Mouse (Mus musculus) MEL (cell line): ENCODE measurements around the gene Nt5e. TPM values are rescaled to one million over a fixed set of nuclear protein-coding genes. Genes with fewer than 3 reads are reported as not detected.

Experiments used
- polyA plus RNA-seq, 2 experiments: library from polyadenylated mRNA; stranded (reverse) in 1 of 2; unstranded in 1 of 2; fragments of >175 nt in 1 of 2; fragments of >200 nt in 1 of 2; gene quantifications; 2 replicates each; pipeline versions ENCODE4 v1.2.1 to v1.2.4; 2012; ENCODE audit warnings: low replicate concordance in 2 of 2, low read depth in 1 of 2; ENCODE audit not compliant: insufficient read length in 2 of 2, insufficient read depth in 1 of 2, missing spikeins in 1 of 2
- total RNA-seq: library from RNA; depleted of rRNA; stranded (reverse); fragments of 300-350 nt; gene quantifications from 2 replicates; pipeline ENCODE4 v1.2.3, GENCODE M21; 2012; rRNA removed

The Nt5e gene
- total and polyA plus RNA-seq, 3 experiments = 0.12 to 0.19 TPM; not detected in 1

Other genes with a start within 250 kb of the Nt5e start
- 11.1 and 12.7 TPM in 2 replicates for gene Snx14, start 111.8 kb downstream of the Nt5e start, total RNA-seq
- 10 to 100 TPM; 16.9 to 83.1 TPM for gene Snx14, start 111.8 kb downstream of the Nt5e start, polyA plus RNA-seq
- 0.46 TPM in 1 of 2 replicates, not detected in the other for gene Gm20537, start 129.4 kb downstream of the Nt5e start, total RNA-seq
- gene Gm20537, start 129.4 kb downstream of the Nt5e start, polyA plus RNA-seq = 10 to 100 TPM in 1 of 2 experiments, not detected in 1; 18.2 TPM
- 153 and 156 TPM in 2 replicates for gene Syncrip, start 155.4 kb downstream of the Nt5e start, total RNA-seq
- 100 to 1,000 TPM; 125 to 162 TPM for gene Syncrip, start 155.4 kb downstream of the Nt5e start, polyA plus RNA-seq
- 3.3 and 4.6 TPM in 2 replicates for gene Zfp949, start 220.8 kb downstream of the Nt5e start, total RNA-seq
- 1 to 10 TPM in 1 of 2 experiments, not detected in 1; 4.5 TPM for gene Zfp949, start 220.8 kb downstream of the Nt5e start, polyA plus RNA-seq